Mouse (Mus musculus): ENCODE measurements at regions not wholly inside any gene's neighbourhood (a gene's known extent, or its start where the extent isn't known, plus 50 kb on each side); places are given as distances from the start of the nearest gene placed in this dataset. TPM values are rescaled to one million over a fixed set of nuclear protein-coding genes. Genes with fewer than 3 reads are reported as not detected.

DNA sequence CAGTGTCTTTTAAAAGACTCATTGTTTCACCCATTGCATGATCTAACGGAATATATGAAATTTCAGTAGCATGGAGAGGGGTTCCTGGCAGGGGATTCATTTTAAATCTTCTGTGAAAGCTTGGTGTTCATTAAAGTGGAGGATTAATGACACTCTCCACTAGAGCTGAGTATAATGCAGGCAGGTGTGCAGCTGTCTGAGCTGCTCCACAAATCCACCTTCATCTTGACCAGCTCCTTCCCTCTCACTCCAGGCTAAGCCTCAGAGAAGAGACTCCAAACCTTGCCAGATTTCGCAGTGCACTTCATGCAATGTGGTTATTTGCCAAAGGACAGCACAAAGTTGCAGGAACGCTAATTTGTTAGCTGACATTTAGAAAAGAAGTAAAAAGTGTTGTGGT lies 1288.0 kb upstream of the Map3k7 start:
- WGBS = 29% methylated on average over 3 of the region's 3 CpGs
- H3K27me3 ChIP-seq = no peaks in the 10 kb centered on the region

DNA sequence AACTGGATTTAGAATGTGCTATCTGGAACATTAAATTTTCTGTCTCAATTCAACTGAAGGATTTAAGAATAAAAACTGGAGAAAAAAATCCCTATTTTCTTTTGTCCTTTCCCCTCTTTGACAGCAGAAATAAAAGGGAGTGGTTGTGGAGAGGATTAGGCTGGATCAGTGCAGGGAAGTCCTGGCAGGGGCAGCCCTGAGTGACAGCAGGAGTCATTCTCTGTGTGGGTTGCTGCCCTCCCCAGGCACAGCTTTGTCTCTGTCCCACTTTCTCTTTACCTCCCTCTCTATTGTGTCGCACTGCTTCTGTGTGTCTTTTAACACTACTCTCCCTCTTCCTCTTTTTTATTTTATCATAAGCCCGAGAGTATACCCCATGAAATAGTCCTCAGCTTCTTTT lies 1286.8 kb upstream of the Map3k7 start:
- 0 out of 2 replicates have a peak, but pooled peaks have one; percentile 43 for ATAC-seq (replicated peaks)
- H3K9me3 ChIP-seq = no peaks in the 10 kb centered on the region
- no peak overlapping the region for H3K4me3 ChIP-seq
- H3K36me3 ChIP-seq = no peaks in the 10 kb centered on the region
- H3K4me1 ChIP-seq = peaks cover 7% of the 10 kb centered on the region; the same call in 1 of the 2 replicates
- H3K27me3 ChIP-seq = no peaks in the 10 kb centered on the region
- 4% methylated on average over 2 of the region's 2 CpGs for WGBS
- H3K9ac ChIP-seq (replicated peaks) = no peak overlapping the region
- no peak overlapping the region for H3K27ac ChIP-seq (replicated peaks)
- H3K4me2 ChIP-seq (replicated peaks) = no peak overlapping the region

More for the DNA sequence above, 1288.0 kb upstream of the Map3k7 start:
- H3K4me2 ChIP-seq (replicated peaks) = no peak overlapping the region
- H3K4me3 ChIP-seq = no peak overlapping the region
- no peak overlapping the region for H3K9ac ChIP-seq (replicated peaks)
- no peak for ATAC-seq (replicated peaks)
- H3K27ac ChIP-seq (replicated peaks) = no peak overlapping the region
- no peaks in the 10 kb centered on the region for H3K36me3 ChIP-seq
- H3K4me1 ChIP-seq = peaks cover 7% of the 10 kb centered on the region; the same call in 1 of the 2 replicates
- H3K9me3 ChIP-seq = no peaks in the 10 kb centered on the region

DNA sequence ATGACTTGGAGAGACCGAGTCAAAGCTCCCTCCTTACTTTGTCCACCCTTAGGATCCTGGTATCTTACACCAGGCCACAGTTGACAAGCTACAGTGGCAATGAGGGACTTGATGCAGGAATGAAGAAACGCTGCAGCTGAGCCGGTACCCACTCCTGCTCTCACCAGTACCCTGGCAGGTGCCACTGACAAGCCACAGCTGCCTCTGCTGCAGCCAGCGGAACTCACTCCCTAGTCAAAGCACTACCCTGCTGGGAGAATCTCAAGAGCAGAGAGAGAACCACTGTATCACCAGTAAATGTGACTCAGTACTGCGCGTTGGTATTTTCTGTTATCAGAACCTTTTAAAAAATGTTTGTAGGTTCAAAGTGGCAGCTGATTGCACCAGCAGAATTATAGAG lies 1281.5 kb upstream of the Map3k7 start:
- H3K36me3 ChIP-seq = no peaks in the 10 kb centered on the region
- no peak for ATAC-seq (replicated peaks)
- WGBS = 86% methylated on average over 6 of the region's 6 CpGs
- H3K27ac ChIP-seq (replicated peaks) = no peak overlapping the region
- no peak overlapping the region for H3K9ac ChIP-seq (replicated peaks)
- no peak overlapping the region for H3K4me2 ChIP-seq (replicated peaks)
- no peaks in the 10 kb centered on the region for H3K4me1 ChIP-seq
- no peak overlapping the region for H3K4me3 ChIP-seq
- H3K9me3 ChIP-seq = no peaks in the 10 kb centered on the region
- H3K27me3 ChIP-seq = no peaks in the 10 kb centered on the region

DNA sequence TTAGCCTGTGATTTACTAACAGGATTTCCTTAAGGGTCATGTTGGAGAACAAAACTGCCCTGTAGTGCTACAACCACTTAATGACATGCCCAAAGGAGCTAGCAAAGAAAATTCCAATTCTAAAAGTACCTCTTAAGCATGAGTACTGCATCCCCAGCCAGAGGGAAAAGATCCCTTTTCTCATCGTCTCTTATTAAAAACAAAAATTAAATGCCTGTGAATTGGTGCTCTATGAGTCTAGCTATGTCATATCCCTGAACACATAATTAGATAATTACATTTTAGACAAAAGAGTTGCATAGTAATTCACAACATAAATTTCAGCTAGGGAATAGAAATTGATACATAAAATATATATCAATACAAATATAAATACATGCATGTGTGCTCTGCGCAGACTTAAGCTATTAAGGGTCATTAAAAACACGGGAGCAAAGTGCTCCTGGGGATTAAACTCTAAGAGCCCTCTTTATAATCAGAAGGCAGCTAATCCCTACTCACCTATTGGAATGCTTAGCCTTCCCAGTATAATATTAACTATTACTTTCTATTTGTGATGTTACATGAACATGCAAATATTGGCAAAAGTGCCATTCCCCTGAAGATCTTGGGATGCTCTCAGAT lies 1250.4 kb upstream of the Map3k7 start:
- Histone ChIP-seq H3K9ac (replicated peaks) (no peak overlapping the region), H3K4me2 (replicated peaks) (no peak overlapping the region), H3K36me3 (no peaks in the 10 kb centered on the region), H3K4me1 (no peaks in the 10 kb centered on the region), H3K9me3 (no peaks in the 10 kb centered on the region), H3K27me3 (no peaks in the 10 kb centered on the region), H3K4me3 (no peak overlapping the region), H3K27ac (replicated peaks) (no peak overlapping the region)
- WGBS = 55% methylated on average over 3 of the region's 3 CpGs
- ATAC-seq (replicated peaks) = no peak

Small RNA genes in the stretch of these regions (microRNA-seq; reads per million reads assigned to microRNA genes)
- gene Gm22831 = not detected

Measured in forebrain, embryonic 15.5 days (tissue).